In the genomic region with DNA sequence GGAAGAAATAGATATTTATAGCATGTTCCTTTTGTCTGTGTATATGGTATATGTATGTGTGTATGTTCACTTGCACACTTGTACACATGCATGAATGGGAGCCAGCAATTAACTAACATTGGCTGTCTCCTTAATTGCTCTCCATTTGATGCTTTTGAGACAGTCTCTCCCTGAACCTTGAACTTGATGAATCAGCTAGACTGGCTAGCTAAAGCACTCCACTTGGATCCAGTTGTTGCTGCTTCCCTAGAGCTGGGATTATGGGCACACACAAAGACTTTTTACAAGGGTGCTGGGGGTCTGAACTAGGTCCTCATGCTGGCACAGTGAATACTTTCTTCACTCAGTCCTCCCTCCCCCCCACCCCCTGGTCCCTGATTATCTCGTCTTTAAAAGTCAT, we compare ENCODE assay signal across 17 mouse cellular contexts.
"Had no signal": no experiment of that assay in that cellular context is flagged by ENCODE, and none has a peak within 500 bp of the region (broad histone marks: within the 10 kb centered on the region; RNA-seq: fewer than 3 reads in every experiment).

No protein-coding gene starts in this region.

- H3K4me1 ChIP-seq: midbrain, embryonic 12.5 days; midbrain, embryonic 15.5 days; neural tube, embryonic 12.5 days; neural tube, embryonic 15.5 days had no signal

- H3K4me3 ChIP-seq: kidney, embryonic 15.5 days; layer of hippocampus, adult 2 months; limb, embryonic 10.5 days; limb, embryonic 13.5 days; midbrain, embryonic 12.5 days; midbrain, embryonic 15.5 days; neural tube, embryonic 12.5 days; neural tube, embryonic 15.5 days had no signal

- H3K27ac ChIP-seq: kidney, embryonic 15.5 days; layer of hippocampus, adult 2 months; limb, embryonic 10.5 days; limb, embryonic 13.5 days; liver, embryonic 14.5 days; macrophage; midbrain, embryonic 12.5 days; midbrain, embryonic 15.5 days; neural tube, embryonic 12.5 days; neural tube, embryonic 15.5 days had no signal

- H3K36me3 ChIP-seq: kidney, embryonic 15.5 days; limb, embryonic 10.5 days; limb, embryonic 13.5 days; midbrain, embryonic 12.5 days; midbrain, embryonic 15.5 days; neural tube, embryonic 12.5 days; neural tube, embryonic 15.5 days had no signal

- H3K9ac ChIP-seq: kidney, embryonic 15.5 days; limb, embryonic 13.5 days; liver, embryonic 14.5 days; liver, postnatal 0 days; lung, embryonic 14.5 days; midbrain, embryonic 12.5 days; midbrain, embryonic 15.5 days; neural tube, embryonic 12.5 days; neural tube, embryonic 15.5 days had no signal

- ATAC-seq: intestine, postnatal 0 days; liver, postnatal 0 days; lung, postnatal 0 days; midbrain, embryonic 15.5 days had no signal

- H3K27me3 ChIP-seq: kidney, embryonic 15.5 days; limb, embryonic 13.5 days; midbrain, embryonic 12.5 days; midbrain, embryonic 15.5 days; neural tube, embryonic 12.5 days; neural tube, embryonic 15.5 days had no signal

- DNase-seq: layer of hippocampus, adult 9-11 months; liver, postnatal 0 days; lung, embryonic 14.5 days; thymus, adult 18-20 months; thymus, postnatal 36 days had no signal
